Mouse (Mus musculus) layer of hippocampus, adult 2 months (tissue): ENCODE measurements around the gene Psme2. TPM values are rescaled to one million over a fixed set of nuclear protein-coding genes. Genes with fewer than 3 reads are reported as not detected.

Experiments used
- DNase-seq, 2 experiments: peaks; one replicate each; pipeline ENCODE4 v3.0.0; 2022; ENCODE audit warnings: low spot score in 2 of 2
- H3K27ac ChIP-seq: fragments of 200-600 bp; 2 replicates; pipeline ENCODE4 v1.8.1; 2022
- H3K4me3 ChIP-seq: fragments of 200-600 bp; 2 replicates; pipeline ENCODE4 v1.8.1; 2022; ENCODE audit warnings: mild to moderate bottlenecking
- CTCF ChIP-seq: fragments of 200-600 bp; conservative IDR thresholded peaks from 2 replicates; pipeline ENCODE4 v1.8.1; 2022; ENCODE audit warnings: antibody characterized with exemption, mild to moderate bottlenecking, moderate library complexity
- total RNA-seq, 2 experiments: library from RNA; stranded (reverse); gene quantifications; 2 replicates each; pipeline ENCODE4 v1.2.3; 2021

Gene Psme2
- total RNA-seq, 2 experiments from 2014 or later: 45.2 to 60.4 TPM

DNA sequence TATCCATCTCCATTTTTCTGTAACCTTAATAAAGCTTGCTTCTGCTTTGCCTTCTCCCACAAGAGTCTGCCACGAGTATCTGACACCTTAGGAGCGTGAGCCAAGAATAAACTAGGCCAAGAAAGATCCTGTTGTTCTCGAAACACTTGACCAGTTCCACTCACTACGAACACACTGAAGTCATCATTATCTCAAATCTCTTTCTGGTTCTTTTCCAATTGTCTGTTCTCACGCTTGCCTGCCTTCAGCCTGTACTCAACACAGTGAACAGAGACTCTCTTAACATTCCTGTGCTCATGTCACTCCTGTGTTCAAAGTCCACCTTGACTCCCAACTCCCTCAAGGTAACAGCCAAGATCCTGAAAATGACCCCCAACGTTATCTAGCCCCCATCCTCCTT is 22.4 kb upstream of the Psme2 start:
- no peak overlapping the region for H3K27ac ChIP-seq
- DNase-seq: no peak
- no peak overlapping the region for H3K4me3 ChIP-seq
- no peak for TF ChIP-seq CTCF

DNA sequence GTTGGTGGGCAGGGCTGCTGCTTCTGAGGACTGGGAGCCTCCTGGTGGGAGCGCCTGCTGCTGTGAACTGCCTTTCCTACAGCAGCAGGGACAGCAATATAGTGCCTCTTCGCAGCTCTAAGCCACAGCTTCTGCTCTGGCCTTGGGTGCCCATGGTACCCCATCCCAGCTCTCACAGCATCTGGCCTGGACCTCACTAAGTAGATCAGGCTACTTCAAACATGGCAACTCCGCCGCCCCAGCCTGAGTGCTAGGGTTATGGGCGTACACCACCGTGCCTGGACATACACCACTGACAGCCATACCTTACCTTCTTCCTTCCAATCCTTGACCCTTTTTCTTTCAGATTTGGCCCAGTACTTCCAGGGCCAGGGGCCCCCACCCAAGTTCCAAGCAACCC is 17.4 kb upstream of the Psme2 start:
- TF ChIP-seq CTCF: no peak
- DNase-seq: no peak
- no peak overlapping the region for H3K4me3 ChIP-seq
- H3K27ac ChIP-seq: no peak overlapping the region

DNA sequence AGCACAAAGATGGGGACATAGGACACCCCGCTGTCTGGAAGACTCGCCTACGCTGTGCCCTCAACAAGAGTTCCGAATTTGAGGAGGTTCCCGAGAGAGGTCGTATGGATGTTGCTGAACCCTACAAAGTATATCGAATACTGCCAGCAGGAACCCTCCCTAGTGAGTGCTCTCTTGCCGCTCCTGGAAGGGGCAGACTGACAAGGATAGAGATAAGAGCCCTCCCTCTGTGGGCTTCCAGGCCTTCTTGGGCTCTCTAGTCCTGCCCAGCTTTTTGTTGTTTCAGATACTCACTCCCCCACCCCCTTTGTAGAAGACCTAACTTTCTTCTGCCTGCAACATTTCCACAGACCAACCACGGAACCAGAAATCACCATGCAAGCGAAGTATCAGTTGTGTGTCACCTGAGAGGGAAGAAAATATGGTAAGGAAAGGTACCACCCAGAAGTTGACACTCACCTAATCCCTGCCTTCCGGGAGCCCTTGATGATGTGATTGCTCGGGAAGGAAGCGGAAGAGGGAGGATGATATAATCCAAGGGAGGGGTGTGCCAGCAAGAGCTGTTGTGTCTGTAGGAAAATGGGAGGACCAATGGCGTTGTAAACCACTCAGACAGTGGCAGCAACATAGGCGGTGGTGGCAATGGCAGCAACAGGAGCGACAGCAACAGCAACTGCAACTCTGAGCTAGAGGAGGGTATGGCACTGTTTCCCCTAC is 15.0 kb upstream of the Psme2 start:
- DNase-seq: no peak
- no peak for TF ChIP-seq CTCF
- no peak overlapping the region for H3K27ac ChIP-seq
- H3K4me3 ChIP-seq: no peak overlapping the region

DNA sequence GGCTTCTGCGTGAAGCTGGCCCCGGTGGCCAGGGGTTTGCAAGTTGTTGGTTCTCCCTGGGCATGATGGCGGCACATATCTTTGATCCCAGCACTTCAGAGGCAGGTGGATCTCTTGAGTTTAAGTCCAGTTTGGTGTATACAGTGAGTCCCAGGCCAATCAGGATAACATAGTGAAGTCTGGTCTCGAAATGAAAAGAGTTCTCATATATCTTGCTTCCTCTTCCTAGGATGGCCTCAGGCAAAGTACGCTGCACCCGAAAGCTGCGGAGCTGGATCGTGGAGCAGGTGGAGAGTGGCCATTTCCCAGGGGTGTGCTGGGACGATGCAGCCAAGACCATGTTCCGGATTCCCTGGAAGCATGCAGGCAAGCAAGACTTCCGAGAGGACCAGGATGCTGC is 13.9 kb upstream of the Psme2 start:
- DNase-seq: no peak
- Histone ChIP-seq H3K27ac (peak overlapping the region; percentile 81; the same call in 1 of the 2 replicates), H3K4me3 (peak overlapping the region; percentile 52; the same call in 1 of the 2 replicates)
- no peak for TF ChIP-seq CTCF

DNA sequence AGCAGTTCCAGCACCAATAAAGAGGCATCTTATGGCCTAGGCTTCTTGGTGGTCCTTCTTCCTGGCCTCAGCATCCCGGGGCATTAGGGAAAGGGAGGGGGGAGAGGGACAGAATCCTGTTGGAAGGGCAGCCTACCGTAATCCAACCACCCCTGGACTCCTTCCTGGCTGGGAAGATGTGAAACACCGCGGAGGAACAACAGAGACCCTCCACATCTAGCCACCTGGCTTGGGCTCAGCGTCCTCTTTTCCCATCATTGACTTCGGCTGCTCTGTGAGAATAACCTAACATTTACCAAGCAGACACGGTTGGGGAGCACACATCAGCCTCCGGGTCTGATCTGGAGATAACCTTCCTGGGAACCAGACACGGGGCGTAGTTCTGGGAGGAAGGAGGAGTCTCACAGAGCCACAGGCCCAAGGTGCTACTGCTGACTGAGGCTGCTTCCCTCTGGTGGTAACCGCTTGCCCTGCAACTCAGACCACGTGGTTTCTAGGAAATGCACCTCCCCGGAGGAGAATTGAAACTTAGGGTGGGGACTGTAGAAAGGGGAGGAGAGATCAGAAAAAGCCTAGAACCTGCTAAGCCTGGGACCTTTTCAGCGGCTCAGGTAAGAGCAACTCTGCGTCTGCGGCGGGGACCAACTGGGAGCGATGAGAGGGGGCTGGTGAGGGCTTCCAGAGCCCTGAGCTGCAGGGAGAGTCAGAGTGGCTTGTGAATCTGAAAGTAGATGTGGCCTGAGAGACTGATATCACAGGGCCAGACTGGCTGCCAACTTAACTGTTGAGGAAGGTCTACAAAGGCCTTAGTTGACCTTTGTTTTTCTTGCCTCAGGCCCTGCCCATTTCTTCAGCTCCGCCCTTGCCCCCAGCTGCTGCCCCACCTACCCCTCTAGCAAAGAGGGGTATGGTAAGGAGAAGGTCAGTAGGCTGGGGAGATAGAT is 13.0 kb upstream of the Psme2 start:
- Histone ChIP-seq H3K4me3 (peak overlapping the region; percentile 52), H3K27ac (peak overlapping the region; percentile 81)
- TF ChIP-seq CTCF: peak; percentile 93
- DNase-seq: peak; percentile 85 to 86

DNA sequence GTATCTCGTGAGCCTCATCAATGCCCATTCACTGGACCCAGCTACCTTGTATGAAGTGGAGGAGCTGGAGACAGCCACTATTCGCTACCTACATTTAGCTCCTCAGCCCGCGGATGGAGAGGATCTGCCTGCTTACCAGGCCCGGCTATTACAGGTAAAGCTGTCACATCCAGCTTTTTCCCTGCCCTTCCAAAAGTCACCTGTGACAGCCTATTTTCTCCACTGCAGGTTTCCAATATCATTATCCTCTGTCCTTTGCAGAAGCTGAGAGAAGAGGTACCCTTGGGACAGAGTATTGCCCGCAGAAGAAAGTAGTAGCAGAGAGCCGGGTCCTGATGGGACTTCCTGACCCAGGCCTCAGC is 12.3 kb upstream of the Psme2 start, which contains the start of gene Irf9:
Gene Irf9, plus strand, starts transcription at position 301 of the 362 bp plus-strand sequence.
- H3K4me3 ChIP-seq: peak within 1 kb of the TSS; percentile 52
- no peak for TF ChIP-seq CTCF
- peak within 1 kb of the TSS; percentile 81 for H3K27ac ChIP-seq
- DNase-seq: no peak

DNA sequence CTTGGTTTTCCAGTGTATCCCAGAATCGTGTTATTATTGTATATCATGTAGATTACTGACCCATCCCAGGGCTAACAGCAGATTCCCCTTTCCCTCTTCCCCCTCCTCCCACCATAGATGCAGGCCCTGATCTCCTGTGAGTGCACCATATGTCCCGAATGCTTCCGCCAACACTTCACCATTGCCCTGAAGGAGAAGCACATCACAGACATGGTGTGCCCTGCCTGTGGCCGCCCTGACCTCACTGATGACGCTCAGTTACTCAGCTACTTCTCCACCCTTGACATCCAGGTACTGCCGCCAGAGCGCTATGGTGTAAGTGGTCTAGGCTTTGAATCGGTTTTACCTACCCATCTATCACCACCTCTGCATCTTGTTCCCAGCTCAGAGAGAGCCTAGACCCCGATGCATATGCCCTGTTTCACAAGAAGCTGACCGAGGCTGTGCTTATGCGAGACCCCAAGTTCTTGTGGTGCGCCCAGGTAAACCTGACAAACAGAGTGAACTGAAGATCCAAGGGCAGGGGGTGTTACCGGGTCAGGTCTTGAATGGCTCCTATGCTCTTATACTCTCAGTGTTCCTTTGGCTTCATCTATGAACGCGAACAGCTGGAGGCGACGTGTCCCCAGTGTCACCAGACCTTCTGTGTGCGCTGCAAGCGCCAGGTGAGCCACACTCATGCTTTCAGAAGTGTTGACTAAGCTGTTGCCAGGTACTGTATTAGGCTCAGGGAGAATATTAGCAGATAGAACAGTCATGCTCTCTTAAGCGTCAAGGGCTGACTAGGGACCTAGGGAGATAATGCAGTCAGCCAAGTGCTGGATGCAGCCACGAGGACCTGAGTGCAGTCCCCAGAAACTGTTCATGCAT is 7.8 kb upstream of the Psme2 start:
- Histone ChIP-seq H3K4me3 (no peak overlapping the region), H3K27ac (no peak overlapping the region)
- no peak for TF ChIP-seq CTCF
- no peak for DNase-seq

DNA sequence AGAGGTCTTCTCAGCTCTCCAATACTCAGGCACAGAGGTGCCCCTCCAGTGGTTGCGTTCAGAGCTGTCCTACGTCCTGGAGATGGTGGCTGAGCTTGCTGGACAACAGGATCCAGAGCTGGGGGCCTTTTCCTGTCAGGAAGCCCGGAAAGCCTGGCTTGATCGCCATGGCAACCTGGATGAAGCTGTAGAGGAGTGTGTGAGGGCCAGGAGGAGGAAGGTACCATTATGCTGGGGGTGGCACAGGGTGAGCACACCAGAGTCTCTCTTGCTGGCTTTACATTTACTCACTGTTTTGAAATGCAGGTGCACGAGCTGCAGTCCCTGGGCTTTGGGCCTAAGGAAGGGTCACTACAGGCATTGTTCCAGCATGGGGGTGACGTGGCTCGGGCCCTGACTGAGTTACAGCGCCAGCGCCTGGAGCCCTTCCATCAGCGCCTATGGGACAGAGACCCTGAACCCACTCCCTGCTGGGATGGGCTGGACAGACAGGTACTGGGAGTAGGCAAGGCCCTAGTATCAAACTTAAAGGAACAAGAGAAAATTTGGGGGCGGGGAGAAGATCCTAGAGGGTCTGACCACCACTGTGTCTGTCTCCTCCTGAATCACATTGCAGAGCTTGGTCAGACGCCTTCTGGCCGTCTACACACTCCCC is 5.2 kb upstream of the Psme2 start:
- peak in 1 of 2 experiments; percentile 36 for DNase-seq
- H3K27ac ChIP-seq: peak overlapping the region; percentile 67
- no peak for TF ChIP-seq CTCF
- no peak overlapping the region for H3K4me3 ChIP-seq

DNA sequence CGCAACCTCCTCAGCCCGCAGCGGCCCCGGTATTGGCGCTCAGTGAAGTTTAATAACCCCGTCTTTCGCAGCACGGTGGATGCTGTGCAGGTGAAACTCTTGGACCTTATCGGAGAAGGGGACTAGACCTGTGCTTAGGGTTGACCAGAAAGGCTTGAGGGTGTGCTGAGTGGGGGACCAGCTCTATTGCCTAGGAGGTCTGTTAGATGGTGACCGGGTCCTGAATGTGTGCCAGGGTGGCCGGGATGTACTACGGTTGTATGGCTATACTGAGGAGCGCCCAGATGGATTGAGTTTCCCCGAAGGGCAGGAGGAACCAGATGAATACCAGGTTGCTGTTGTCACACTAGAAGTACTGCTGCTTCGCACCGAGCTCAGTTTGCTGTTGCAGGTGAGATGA is 1.3 kb upstream of the Psme2 start:
- Histone ChIP-seq H3K4me3 (peak overlapping the region; percentile 96), H3K27ac (peak overlapping the region; percentile 99)
- TF ChIP-seq CTCF: no peak
- no peak for DNase-seq

DNA sequence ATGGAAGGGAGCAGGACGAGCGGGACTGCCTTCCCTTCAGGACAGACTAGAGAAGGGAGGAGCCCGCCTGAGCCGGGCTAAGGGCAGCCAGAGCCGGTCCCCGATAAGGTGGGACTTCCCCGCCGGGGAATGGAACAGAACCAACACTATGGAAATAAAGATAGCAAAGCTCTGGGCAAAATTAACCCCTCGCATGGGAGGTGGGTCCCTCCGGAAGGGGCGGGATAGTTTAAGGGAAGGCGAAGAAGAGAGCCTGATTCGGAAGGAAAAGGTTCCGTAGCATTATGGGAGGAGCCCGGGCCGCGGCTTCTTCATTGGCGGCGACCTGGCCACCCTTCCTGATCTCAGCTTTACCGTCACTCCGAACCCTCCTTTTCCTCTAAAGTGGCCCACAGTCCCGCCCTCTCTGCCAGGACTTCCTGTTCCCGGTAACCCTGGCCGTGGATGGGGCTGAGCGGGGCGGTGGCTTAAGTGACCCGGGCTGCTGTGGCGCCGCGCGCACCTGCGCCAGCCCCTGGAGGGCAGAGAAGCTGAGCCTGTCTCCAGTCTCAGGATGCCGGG is 498 bp upstream of the Psme2 start, which contains the start of gene Rnf31:
Gene Rnf31, plus strand, starts transcription at position 378 of the 561 bp plus-strand sequence.
- peak; percentile 88 to 96 for DNase-seq
- Histone ChIP-seq H3K27ac (peak within 1 kb of the TSS; percentile 99), H3K4me3 (peak within 1 kb of the TSS; percentile 96)
- TF ChIP-seq CTCF: no peak

DNA sequence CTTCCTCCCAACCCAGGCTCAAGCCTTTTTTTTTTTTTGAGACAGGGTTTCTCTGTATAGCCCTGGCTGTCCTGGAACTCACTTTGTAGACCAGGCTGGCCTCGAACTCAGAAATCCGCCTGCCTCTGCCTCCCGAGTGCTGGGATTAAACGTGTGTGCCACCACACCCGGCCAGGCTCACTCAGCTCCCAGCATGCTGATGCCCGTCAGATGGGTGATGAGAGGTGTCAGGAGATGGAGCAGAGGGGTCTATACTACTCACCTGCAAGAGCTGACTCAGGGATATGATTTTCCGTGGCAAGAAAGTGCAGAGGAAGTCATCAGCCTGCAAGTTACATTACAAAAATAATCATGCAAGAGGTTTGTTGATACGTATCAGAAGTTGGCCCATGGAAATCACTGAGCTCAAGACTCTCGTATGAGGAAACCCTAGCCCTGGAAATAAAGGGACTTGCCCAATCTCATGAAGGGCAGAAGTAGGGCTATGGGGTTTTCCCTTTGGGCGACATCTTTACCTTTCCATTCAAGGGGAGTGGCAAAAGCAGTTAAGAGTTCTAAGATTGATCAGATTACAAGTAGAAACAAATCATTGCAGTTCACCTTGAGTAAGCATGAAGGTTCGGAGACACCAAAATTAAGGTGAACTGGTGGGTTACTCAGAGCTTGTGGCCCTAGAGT is 1.0 kb downstream of the Psme2 start:
- TF ChIP-seq CTCF: no peak
- no peak for DNase-seq
- Histone ChIP-seq H3K27ac (peak overlapping the region; percentile 82; the same call in 1 of the 2 replicates), H3K4me3 (peak overlapping the region; percentile 96)

DNA sequence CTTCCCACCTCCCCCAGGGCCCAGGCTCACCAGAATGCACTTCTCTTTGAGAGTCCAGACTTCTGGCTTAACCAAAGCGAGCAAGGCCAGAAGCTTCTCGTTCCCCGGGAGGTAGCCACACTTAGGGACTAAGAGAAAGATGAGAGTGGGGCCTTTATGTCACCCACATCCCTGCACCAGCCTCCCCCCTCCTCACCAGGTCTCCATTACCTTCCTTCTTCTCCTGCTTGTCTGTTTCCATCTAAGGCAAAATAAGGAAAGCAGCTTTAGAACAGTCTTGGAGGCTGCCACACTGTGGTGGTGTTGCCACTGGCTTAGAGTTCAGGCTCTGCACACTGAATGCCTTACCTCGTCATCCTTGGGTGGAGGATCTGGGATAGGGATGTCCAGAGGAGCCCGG is 1.6 kb downstream of the Psme2 start:
- DNase-seq: no peak
- TF ChIP-seq CTCF: no peak
- H3K27ac ChIP-seq: no peak overlapping the region
- H3K4me3 ChIP-seq: no peak overlapping the region
